Mouse (Mus musculus) liver, embryonic 14.5 days (tissue): Measurements from ENCODE around the gene 0610030E20Rik. TPM values are rescaled to one million over a fixed set of nuclear protein-coding genes. Genes with fewer than 3 reads are reported as not detected.

Experiments used
- ATAC-seq: fragments of 200-750 bp; cut with Nextera tagmentation; 2 replicates; pipeline ENCODE4 v1.8.0; 2017; ENCODE audit warnings: moderate number of reproducible peaks, mild to moderate bottlenecking, moderate library complexity; ENCODE audit not compliant: insufficient read depth
- DNase-seq, 3 experiments: peaks; one replicate each; pipeline ENCODE4 v3.0.0-alpha.2; 2012 to 2013; ENCODE audit warnings: low read depth in 3 of 3, low spot score in 3 of 3
- H3K27ac ChIP-seq: fragments of 300-500 bp; sonication (generic); 2 replicates; pipeline ENCODE4 v1.5.1; 2014; ENCODE audit warnings: moderate library complexity, mild to moderate bottlenecking, control low read depth, inconsistent platforms
- H3K27me3 ChIP-seq: fragments of 300-500 bp; sonication (generic); 2 replicates; pipeline ENCODE4 v1.6.1; 2014; ENCODE audit warnings: mild to moderate bottlenecking, low read length, moderate library complexity; ENCODE audit not compliant: control insufficient read depth, insufficient read depth
- H3K36me3 ChIP-seq: fragments of 300-500 bp; sonication (generic); replicated peaks from 2 replicates; pipeline ENCODE4 v1.6.1; 2014; ENCODE audit warnings: low read depth; ENCODE audit not compliant: control insufficient read depth, insufficient read depth
- H3K4me1 ChIP-seq, 2 experiments: fragments of 200-500 bp in 1 of 2; fragments of 300-500 bp in 1 of 2; sonication (generic) in 1 of 2; replicated peaks; 2 replicates each; pipeline ENCODE4 v1.6.1; 2012 to 2014; ENCODE audit warnings: antibody characterized with exemption in 1 of 2, inconsistent platforms in 1 of 2, low read length in 1 of 2; ENCODE audit not compliant: control insufficient read depth in 2 of 2, insufficient read depth in 2 of 2
- H3K4me2 ChIP-seq: fragments of 300-500 bp; sonication (generic); 2 replicates; pipeline ENCODE4 v1.6.1; 2014; ENCODE audit warnings: low read depth, mild to moderate bottlenecking, control low read depth, moderate library complexity
- H3K4me3 ChIP-seq, 2 experiments: fragments of 200-500 bp in 1 of 2; fragments of 300-500 bp in 1 of 2; sonication (generic) in 1 of 2; 2 replicates each; pipeline ENCODE4 v1.5.1; 2012 to 2014; ENCODE audit warnings: low read depth in 2 of 2, low read length in 2 of 2, mild to moderate bottlenecking in 2 of 2, control low read depth in 1 of 2, inconsistent platforms in 1 of 2, moderate library complexity in 1 of 2; ENCODE audit not compliant: insufficient read depth in 1 of 2
- H3K9ac ChIP-seq: fragments of 300-500 bp; sonication (generic); replicated peaks from 2 replicates; pipeline ENCODE4 v1.6.1; 2014; ENCODE audit warnings: mild to moderate bottlenecking, control low read depth, moderate library complexity
- H3K9me3 ChIP-seq: fragments of 300-500 bp; sonication (generic); 2 replicates; pipeline ENCODE4 v1.6.1; 2016; ENCODE audit warnings: low read length, mixed read lengths; ENCODE audit not compliant: control insufficient read depth
- CTCF ChIP-seq: IDR thresholded peaks from 2 replicates; pipeline ENCODE4 v1.5.1; 2016; ENCODE audit warnings: antibody characterized with exemption, low read depth, control low read depth
- EP300 ChIP-seq: IDR thresholded peaks from 2 replicates; pipeline ENCODE4 v1.6.1; 2016; ENCODE audit warnings: antibody characterized with exemption, low read depth
- WGBS: fragments of 180-500 bp; shearing (Covaris S2); extraction: QIAGEN DNeasy Blood & Tissue Kit; methylation state at CpG from one replicate; pipeline ENCODE4 v1.1.7; 2014; ENCODE audit not compliant: insufficient replicate concordance; 5-methylcytosine and 5-hydroxymethylcytosine counted together
- polyA plus RNA-seq, 2 experiments: library from polyadenylated mRNA; depleted of rRNA in 1 of 2; stranded (reverse) in 1 of 2; unstranded in 1 of 2; fragments of >200 nt; fragmentation: Nextera tagmentation in 1 of 2; extraction: Ambion mirVana in 1 of 2; gene quantifications; 2 replicates each; pipeline versions ENCODE4 v1.2.1 to v1.2.3; 2012 to 2014

The 0610030E20Rik gene
- polyA plus RNA-seq, 2 experiments: 7.9 to 10.1 TPM

DNA sequence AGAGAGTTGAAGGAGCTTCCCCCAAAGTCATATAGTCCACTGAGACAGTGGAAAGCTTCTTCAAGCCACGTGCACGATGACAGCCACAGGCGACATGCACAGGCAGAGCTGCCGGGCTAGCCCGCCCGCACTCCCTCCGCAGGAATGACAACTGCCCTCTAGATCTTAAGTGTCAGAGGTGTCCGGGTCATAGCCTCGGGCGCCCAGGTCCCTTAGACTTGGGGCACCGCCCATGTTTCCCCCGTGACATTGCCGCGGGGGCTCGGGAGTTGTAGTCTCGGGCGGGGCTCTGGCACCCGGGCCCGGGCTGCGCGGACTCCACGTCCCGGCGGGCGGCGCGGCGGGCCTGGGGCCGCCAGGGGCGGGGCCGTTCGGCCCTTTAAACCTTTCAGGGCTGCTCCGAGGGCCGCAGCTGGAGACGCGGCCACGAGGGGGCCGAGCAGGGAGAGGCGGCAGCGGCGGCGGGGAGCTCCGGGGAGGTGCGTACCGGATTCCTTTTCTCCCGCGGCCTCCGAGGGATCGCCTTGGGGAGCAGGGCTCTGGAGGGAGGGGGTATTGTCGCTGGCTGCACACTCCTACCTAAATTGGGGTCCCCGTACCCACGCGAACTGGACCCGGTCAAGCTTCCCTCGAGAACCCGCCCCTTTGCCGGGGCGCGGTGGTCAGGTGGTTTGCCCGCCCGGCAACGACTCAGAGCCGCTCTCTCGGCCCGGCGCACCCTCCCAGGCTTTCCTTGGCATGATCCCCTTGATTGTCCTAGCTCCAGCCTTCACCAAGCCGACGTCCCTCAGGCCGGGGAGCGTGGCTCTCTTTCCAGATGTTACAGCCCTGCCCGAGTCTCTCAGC lies 8.2 kb downstream of the 0610030E20Rik start, which contains the start of gene Tmem150a:
Gene Tmem150a, plus strand, starts transcription at position 382 of the 846 bp plus-strand sequence.
- TF ChIP-seq CTCF (peak; percentile 35; the same call in 1 of the 2 replicates), EP300 (no peak)
- WGBS: under 1% methylated on average over 71 of the region's 71 CpGs
- H3K4me1 ChIP-seq: peaks cover 18 to 33% of the 10 kb centered on the region in 2 experiments

DNA sequence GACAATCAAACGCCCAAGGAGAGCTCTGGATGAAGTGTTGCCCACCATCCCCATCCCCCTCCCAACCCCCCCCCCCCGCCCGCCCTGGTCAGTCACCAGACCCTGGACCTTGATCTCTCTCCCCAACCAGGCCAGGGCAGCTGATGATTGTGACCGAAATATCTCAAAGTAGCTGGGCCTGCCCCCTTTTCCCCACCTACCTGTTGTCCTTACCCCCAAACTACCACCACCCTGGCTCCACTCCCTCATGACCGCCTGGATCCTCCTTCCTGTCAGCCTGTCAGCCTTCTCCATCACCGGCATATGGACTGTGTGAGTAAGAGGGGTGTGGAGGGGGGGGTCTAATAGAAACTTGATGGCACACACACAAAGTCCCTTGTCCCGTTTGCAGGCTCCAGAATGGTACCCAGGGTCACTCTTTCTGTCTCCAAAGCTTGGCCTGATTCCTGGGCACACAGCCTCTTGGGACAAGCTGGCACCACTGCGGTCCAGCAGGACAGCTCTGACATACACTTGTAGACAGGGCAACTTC lies 8.9 kb downstream of the 0610030E20Rik start:
- Histone ChIP-seq H3K4me1 (peaks cover 19 to 34% of the 10 kb centered on the region in 2 experiments), H3K4me2 (peak overlapping the region; percentile 67), H3K27me3 (peaks cover 30% of the 10 kb centered on the region), H3K9me3 (no peaks in the 10 kb centered on the region), H3K27ac (no peak overlapping the region), H3K9ac (peak overlapping the region; percentile 40; the same call in 1 of the 2 replicates), H3K4me3 (peak overlapping the region; percentile 51 to 56), H3K36me3 (peaks cover 20% of the 10 kb centered on the region)
- peak; percentile 3; the same call in 1 of the 2 replicates for ATAC-seq
- DNase-seq: no peak
- 48% methylated on average over 6 of the region's 8 CpGs for WGBS
- TF ChIP-seq EP300 (no peak), CTCF (no peak)

More for the DNA sequence above, 8.2 kb downstream of the 0610030E20Rik start, which contains the start of gene Tmem150a:
- ATAC-seq (peak; percentile 57), DNase-seq (no peak)
- Histone ChIP-seq H3K9ac (peak within 1 kb of the TSS; percentile 40; the same call in 1 of the 2 replicates), H3K4me3 (peak within 1 kb of the TSS; percentile 51 to 56), H3K36me3 (peaks cover 24% of the 10 kb centered on the region), H3K27ac (no peak within 1 kb of the TSS), H3K27me3 (peaks cover 30% of the 10 kb centered on the region), H3K4me2 (peak within 1 kb of the TSS; percentile 67), H3K9me3 (no peaks in the 10 kb centered on the region)

DNA sequence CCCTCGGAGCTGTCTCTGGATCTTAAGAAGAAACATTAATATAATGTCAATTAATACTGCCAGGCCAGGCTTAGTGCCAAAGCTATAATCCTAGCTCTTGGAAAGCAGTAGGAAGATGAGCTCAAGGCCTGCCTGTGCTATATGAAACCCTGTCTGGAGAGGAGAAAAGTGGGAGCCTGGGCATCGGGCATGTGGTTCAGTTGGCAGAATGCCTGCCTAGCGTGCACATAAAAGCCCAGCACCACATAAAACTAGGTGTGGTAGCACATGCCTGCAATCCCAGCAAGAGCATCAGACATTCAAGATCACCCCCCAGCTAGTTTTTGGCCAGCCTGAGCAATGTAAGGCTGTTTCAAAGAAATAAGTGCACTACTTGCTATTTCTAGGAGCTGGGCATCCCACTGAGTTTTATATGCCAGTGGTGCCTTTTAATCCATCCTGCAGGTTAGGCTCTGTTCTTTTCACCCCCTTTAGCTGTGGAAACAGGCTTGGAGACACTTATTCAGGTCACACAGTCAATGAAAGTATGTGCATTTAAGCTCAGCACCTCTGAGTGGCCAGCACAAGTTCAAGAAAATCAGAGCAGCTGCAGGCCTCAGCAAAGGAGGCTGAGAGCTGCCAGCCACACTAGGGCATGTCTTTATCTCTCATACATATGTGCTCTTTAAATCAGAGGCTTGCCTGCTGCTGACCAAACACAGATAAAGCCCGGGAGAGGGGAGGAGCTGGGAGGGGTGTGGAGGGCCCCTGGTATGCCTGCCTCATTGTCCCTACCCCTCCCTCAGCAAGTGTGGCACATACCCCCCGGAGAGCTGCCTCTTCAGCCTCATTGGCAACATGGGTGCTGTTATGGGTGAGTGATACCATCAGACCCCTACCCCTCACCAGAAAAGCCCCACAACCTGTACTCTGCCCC lies 10.3 kb downstream of the 0610030E20Rik start:
- Histone ChIP-seq H3K27me3 (peaks cover 30% of the 10 kb centered on the region), H3K4me2 (peak overlapping the region; percentile 35), H3K27ac (no peak overlapping the region), H3K36me3 (peaks cover 20% of the 10 kb centered on the region), H3K9ac (no peak overlapping the region), H3K9me3 (no peaks in the 10 kb centered on the region), H3K4me1 (peaks cover 15 to 35% of the 10 kb centered on the region in 2 experiments), H3K4me3 (no peak overlapping the region)
- no peak for TF ChIP-seq CTCF
- peak; percentile 81 for TF ChIP-seq EP300
- 49% methylated on average over 5 of the region's 5 CpGs for WGBS
- DNase-seq: peak; percentile 61 to 64 (median 62)
- peak; percentile 39 for ATAC-seq

DNA sequence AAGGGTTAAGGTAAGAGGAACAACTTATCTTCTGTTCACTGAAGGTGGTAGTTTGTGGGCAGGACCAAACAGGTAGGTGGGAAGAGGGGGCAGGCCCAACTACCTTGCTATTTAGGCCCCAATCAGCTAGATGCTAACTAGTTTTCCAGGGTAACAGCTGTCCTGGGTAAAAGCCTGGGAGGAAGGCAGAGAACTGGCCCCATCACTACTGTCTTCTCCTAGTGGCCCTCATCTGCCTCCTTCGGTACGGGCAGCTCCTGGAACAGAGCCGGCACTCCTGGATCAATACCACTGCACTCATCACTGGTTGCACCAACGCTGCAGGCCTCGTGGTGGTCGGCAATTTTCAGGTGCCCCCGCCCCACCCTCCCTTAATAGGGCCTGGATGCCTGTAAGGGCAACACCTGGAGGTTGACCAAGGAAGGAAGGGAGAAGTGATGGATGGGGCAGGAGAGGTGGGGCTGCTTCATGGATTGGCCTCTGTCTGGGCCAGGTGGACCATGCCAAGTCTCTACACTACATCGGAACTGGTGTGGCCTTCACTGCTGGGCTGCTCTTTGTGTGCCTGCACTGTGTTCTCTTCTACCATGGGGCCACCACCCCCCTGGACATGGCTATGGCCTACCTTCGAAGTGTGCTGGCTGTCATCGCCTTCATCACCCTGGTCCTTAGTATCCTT lies 11.1 kb downstream of the 0610030E20Rik start:
- H3K4me1 ChIP-seq: peaks cover 15 to 38% of the 10 kb centered on the region in 2 experiments
- ATAC-seq (no peak), DNase-seq (no peak)
- WGBS: 81% methylated on average over 10 of the region's 10 CpGs
- TF ChIP-seq EP300 (no peak), CTCF (no peak)
- H3K27ac ChIP-seq: no peak overlapping the region
- peak overlapping the region; percentile 35 for H3K4me2 ChIP-seq
- H3K9ac ChIP-seq: no peak overlapping the region
- H3K9me3 ChIP-seq: no peaks in the 10 kb centered on the region
- peaks cover 20% of the 10 kb centered on the region for H3K36me3 ChIP-seq
- H3K4me3 ChIP-seq: no peak overlapping the region
- peaks cover 30% of the 10 kb centered on the region for H3K27me3 ChIP-seq
